Mouse (Mus musculus): ENCODE measurements at regions not wholly inside any gene's neighbourhood (a gene's known extent, or its start where the extent isn't known, plus 50 kb on each side); places are given as distances from the start of the nearest gene placed in this dataset.

- TF ChIP-seq ZKSCAN1 (IDR thresholded peaks at IDR 0.05; ENCODE audit: low read depth, low read length), result no peak
- no peak for TF ChIP-seq POLR2A (IDR thresholded peaks at IDR 0.05; ENCODE audit: control insufficient read depth in 1 of 2, insufficient read depth in 1 of 2, low read depth in 1 of 2, low read length in 2 of 2, poor library complexity in 1 of 2)
- TF ChIP-seq HCFC1 (IDR thresholded peaks at IDR 0.05; ENCODE audit: low read depth, low read length), result no peak
- no peak for TF ChIP-seq UBTF (IDR thresholded peaks at IDR 0.05; ENCODE audit: borderline replicate concordance, insufficient read depth, low read depth, low read length)
- no peak for TF ChIP-seq EP300 (IDR thresholded peaks at IDR 0.05; ENCODE audit: low read depth in 1 of 2, low read length in 2 of 2)
- TF ChIP-seq MAX (IDR thresholded peaks at IDR 0.05; ENCODE audit: low read length), result no peak
- TF ChIP-seq USF1 (IDR thresholded peaks at IDR 0.05; ENCODE audit: low read depth, low read length), result no peak
- no peak for TF ChIP-seq CTCF (IDR thresholded peaks at IDR 0.05 in 2 of 3, conservative IDR thresholded peaks at IDR 0.05 in 1 of 3; ENCODE audit: control insufficient read depth in 1 of 3, insufficient read depth in 1 of 3, low read depth in 2 of 3, low read length in 3 of 3, poor library complexity in 1 of 3, severe bottlenecking in 1 of 3)
Measured at GRCm38 (mm10) chr4:23010346-23010745, 522.2 kb upstream of the Pou3f2 start.

Data from MEL (cell line).